Mouse (Mus musculus): ENCODE data around the gene 2610002M06Rik. TPM values are rescaled to one million over a fixed set of nuclear protein-coding genes. Genes with fewer than 3 reads are reported as not detected.

The 2610002M06Rik gene
- 6.9 TPM in 2 replicates for polyA plus RNA-seq (2016; fragmentation: Nextera tagmentation; extraction: Ambion mirVana)

- H3K9me3 ChIP-seq (replicated peaks), result no peaks in the 10 kb centered on the region
Observed at GRCm38 (mm10) chrX:107816218-107816554, at the start of gene 2610002M06Rik. TSS of gene 2610002M06Rik (minus strand) at chrX:107816334.

GRCm38 (mm10) chrX:107858165-107858564 lies 42.0 kb upstream of the 2610002M06Rik start:
- 36% methylated on average over 4 of the region's 4 CpGs for WGBS
- H3K36me3 ChIP-seq, result no peaks in the 10 kb centered on the region
- H3K4me3 ChIP-seq, result no peak overlapping the region
- no peak for DNase-seq (ENCODE audit: low spot score)
- H3K27me3 ChIP-seq (ENCODE audit: low read depth, poor library complexity, severe bottlenecking), result no peaks in the 10 kb centered on the region
- H3K9me3 ChIP-seq (replicated peaks), result no peaks in the 10 kb centered on the region
- no peak overlapping the region for H3K27ac ChIP-seq (replicated peaks)
- no peaks in the 10 kb centered on the region for H3K4me1 ChIP-seq

More at GRCm38 (mm10) chrX:107816218-107816554, at the start of gene 2610002M06Rik:
- 24% methylated on average over 28 of the region's 28 CpGs for WGBS
- H3K4me1 ChIP-seq, result no peaks in the 10 kb centered on the region
- H3K27ac ChIP-seq (replicated peaks), result peak within 1 kb of the TSS; percentile 85
- peak within 1 kb of the TSS; percentile 63 for H3K4me3 ChIP-seq
- DNase-seq (ENCODE audit: low spot score), result peak; percentile 80
- H3K36me3 ChIP-seq, result no peaks in the 10 kb centered on the region
- H3K27me3 ChIP-seq (ENCODE audit: low read depth, poor library complexity, severe bottlenecking), result no peaks in the 10 kb centered on the region

GRCm38 (mm10) chrX:107816726-107817125 lies 592 bp upstream of the 2610002M06Rik start:
- no peak for DNase-seq (ENCODE audit: low spot score)
- Histone ChIP-seq H3K9me3 (replicated peaks) (no peaks in the 10 kb centered on the region), H3K27me3 (ENCODE audit: low read depth, poor library complexity, severe bottlenecking) (no peaks in the 10 kb centered on the region), H3K4me1 (no peaks in the 10 kb centered on the region), H3K27ac (replicated peaks) (no peak overlapping the region), H3K4me3 (peak overlapping the region; percentile 63), H3K36me3 (no peaks in the 10 kb centered on the region)
- WGBS, result 88% methylated on average over 6 of the region's 6 CpGs

- Histone ChIP-seq H3K9me3 (replicated peaks) (no peaks in the 10 kb centered on the region), H3K4me1 (no peaks in the 10 kb centered on the region), H3K4me3 (peak overlapping the region; percentile 63), H3K36me3 (no peaks in the 10 kb centered on the region), H3K27ac (replicated peaks) (peak overlapping the region; percentile 85), H3K27me3 (ENCODE audit: low read depth, poor library complexity, severe bottlenecking) (no peaks in the 10 kb centered on the region)
- no peak for DNase-seq (ENCODE audit: low spot score)
- WGBS, result 29% methylated on average over 32 of the region's 32 CpGs
Observed at GRCm38 (mm10) chrX:107815502-107816217, 474 bp downstream of the 2610002M06Rik start.

GRCm38 (mm10) chrX:107812120-107812519 lies 4.0 kb downstream of the 2610002M06Rik start:
- no peak for DNase-seq (ENCODE audit: low spot score)
- no peaks in the 10 kb centered on the region for H3K36me3 ChIP-seq
- H3K4me3 ChIP-seq, result no peak overlapping the region
- H3K27ac ChIP-seq (replicated peaks), result no peak overlapping the region
- no peaks in the 10 kb centered on the region for H3K27me3 ChIP-seq (ENCODE audit: low read depth, poor library complexity, severe bottlenecking)
- H3K9me3 ChIP-seq (replicated peaks), result no peaks in the 10 kb centered on the region
- H3K4me1 ChIP-seq, result no peaks in the 10 kb centered on the region

GRCm38 (mm10) chrX:107796919-107797318 lies 19.2 kb downstream of the 2610002M06Rik start:
- DNase-seq (ENCODE audit: low spot score), result no peak
- H3K27me3 ChIP-seq (ENCODE audit: low read depth, poor library complexity, severe bottlenecking), result no peaks in the 10 kb centered on the region
- no peaks in the 10 kb centered on the region for H3K4me1 ChIP-seq
- no peak overlapping the region for H3K27ac ChIP-seq (replicated peaks)
- 91% methylated on average over 2 of the region's 2 CpGs for WGBS
- no peaks in the 10 kb centered on the region for H3K9me3 ChIP-seq (replicated peaks)
- no peak overlapping the region for H3K4me3 ChIP-seq
- H3K36me3 ChIP-seq, result no peaks in the 10 kb centered on the region

- no peak for DNase-seq (ENCODE audit: low spot score)
- Histone ChIP-seq H3K4me3 (no peak overlapping the region), H3K9me3 (replicated peaks) (no peaks in the 10 kb centered on the region), H3K36me3 (no peaks in the 10 kb centered on the region), H3K27ac (replicated peaks) (no peak overlapping the region), H3K27me3 (ENCODE audit: low read depth, poor library complexity, severe bottlenecking) (no peaks in the 10 kb centered on the region), H3K4me1 (no peaks in the 10 kb centered on the region)
- WGBS, result 79% methylated on average over 1 of the region's 1 CpGs
Observed at GRCm38 (mm10) chrX:107795785-107796184, 20.3 kb downstream of the 2610002M06Rik start.

- Histone ChIP-seq H3K27me3 (ENCODE audit: low read depth, poor library complexity, severe bottlenecking) (no peaks in the 10 kb centered on the region), H3K27ac (replicated peaks) (no peak within 1 kb of the TSS), H3K4me3 (no peak within 1 kb of the TSS), H3K4me1 (no peaks in the 10 kb centered on the region), H3K9me3 (replicated peaks) (no peaks in the 10 kb centered on the region), H3K36me3 (no peaks in the 10 kb centered on the region)
- no peak for DNase-seq (ENCODE audit: low spot score)
- WGBS, result 86% methylated on average over 1 of the region's 1 CpGs
Observed at GRCm38 (mm10) chrX:107792290-107792689, 23.8 kb downstream of the 2610002M06Rik start, which contains the start of gene Tent5d. TSS of gene Tent5d (plus strand) at chrX:107792590.

- Histone ChIP-seq H3K36me3 (no peaks in the 10 kb centered on the region), H3K27me3 (ENCODE audit: low read depth, poor library complexity, severe bottlenecking) (no peaks in the 10 kb centered on the region), H3K9me3 (replicated peaks) (no peaks in the 10 kb centered on the region), H3K27ac (replicated peaks) (no peak overlapping the region), H3K4me1 (no peaks in the 10 kb centered on the region), H3K4me3 (no peak overlapping the region)
- 26% methylated on average over 8 of the region's 8 CpGs for WGBS
- no peak for DNase-seq (ENCODE audit: low spot score)
Observed at GRCm38 (mm10) chrX:107790750-107791493, 25.2 kb downstream of the 2610002M06Rik start.

GRCm38 (mm10) chrX:107790136-107790535 lies 26.0 kb downstream of the 2610002M06Rik start:
- Histone ChIP-seq H3K4me1 (no peaks in the 10 kb centered on the region), H3K9me3 (replicated peaks) (no peaks in the 10 kb centered on the region), H3K4me3 (no peak overlapping the region), H3K27me3 (ENCODE audit: low read depth, poor library complexity, severe bottlenecking) (no peaks in the 10 kb centered on the region), H3K36me3 (no peaks in the 10 kb centered on the region), H3K27ac (replicated peaks) (no peak overlapping the region)
- no peak for DNase-seq (ENCODE audit: low spot score)
- WGBS, result 100% methylated on average over 1 of the region's 1 CpGs

GRCm38 (mm10) chrX:107767896-107768295 lies 48.2 kb downstream of the 2610002M06Rik start:
- H3K27ac ChIP-seq (replicated peaks), result no peak overlapping the region
- no peaks in the 10 kb centered on the region for H3K27me3 ChIP-seq (ENCODE audit: low read depth, poor library complexity, severe bottlenecking)
- no peak overlapping the region for H3K4me3 ChIP-seq
- no peaks in the 10 kb centered on the region for H3K9me3 ChIP-seq (replicated peaks)
- H3K36me3 ChIP-seq, result no peaks in the 10 kb centered on the region
- WGBS, result 32% methylated on average over 3 of the region's 3 CpGs
- no peak for DNase-seq (ENCODE audit: low spot score)
- H3K4me1 ChIP-seq, result no peaks in the 10 kb centered on the region
